17 mouse cellular contexts compared by ENCODE assay signal in the genomic region with DNA sequence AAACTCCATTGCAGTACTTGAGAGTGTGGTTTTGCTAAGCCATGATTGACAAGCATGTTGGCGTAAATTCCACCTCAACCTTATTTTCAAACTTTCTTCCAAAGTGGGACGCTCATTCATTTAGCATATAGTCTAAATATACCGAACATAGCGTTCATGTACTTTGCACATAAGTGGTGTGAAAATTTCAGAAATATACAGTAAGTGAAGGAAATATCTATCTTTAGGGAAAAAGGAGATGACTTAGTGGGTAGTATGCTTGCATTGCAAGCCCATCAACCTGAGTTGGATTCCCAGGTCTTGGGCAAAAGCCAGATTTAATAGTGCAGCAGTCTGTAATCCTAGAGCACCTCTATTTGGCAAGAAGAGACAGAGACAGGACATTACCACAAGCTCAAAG.
A peak's percentile ranks its signal among the peaks of the same experiment; 100 is the strongest.
DNase-seq lines count a peak whose midpoint lies in the region; ATAC-seq lines count a peak whose summit lies in the region.
"Had no signal": no experiment of that assay in that cellular context is flagged by ENCODE, and none has a peak within 500 bp of the region (broad histone marks: within the 10 kb centered on the region; RNA-seq: fewer than 3 reads in every experiment).

No protein-coding gene starts in this region.

- ATAC-seq in frontal cortex, adult (ENCODE audit: low TSS enrichment), result peak; percentile 98
- ATAC-seq in kidney, embryonic 14.5 days (ENCODE audit: low FRiP score, low TSS enrichment), result no peak
- ATAC-seq: forebrain, embryonic 13.5 days; forebrain, embryonic 15.5 days; forebrain, postnatal 0 days had no signal

- intact Hi-C loops in left cerebral cortex, postnatal 14 days (cut with DNase I), result no loop called here

- WGBS in kidney, embryonic 14.5 days, result 92% methylated on average over 4 of the region's 4 CpGs

- no peaks in the 10 kb centered on the region for H3K27me3 ChIP-seq in kidney, embryonic 14.5 days (ENCODE audit: control insufficient read depth, insufficient read depth, low read length)
- H3K27me3 ChIP-seq: embryonic facial prominence, embryonic 12.5 days; forebrain, embryonic 13.5 days; forebrain, embryonic 15.5 days had no signal

- no peak overlapping the region for H3K4me3 ChIP-seq in kidney, embryonic 14.5 days (ENCODE audit: low read length)
- H3K4me3 ChIP-seq: embryonic facial prominence, embryonic 10.5 days; embryonic facial prominence, embryonic 12.5 days; forebrain, embryonic 13.5 days; forebrain, embryonic 15.5 days had no signal

- no peaks in the 10 kb centered on the region for H3K4me1 ChIP-seq in kidney, embryonic 14.5 days (ENCODE audit: control insufficient read depth, insufficient read depth, low read length)
- H3K4me1 ChIP-seq: embryonic facial prominence, embryonic 10.5 days; embryonic facial prominence, embryonic 12.5 days; forebrain, embryonic 13.5 days; forebrain, embryonic 15.5 days had no signal

- H3K27ac ChIP-seq in kidney, embryonic 14.5 days (ENCODE audit: low read depth, low read length), result no peak overlapping the region
- H3K27ac ChIP-seq: embryonic facial prominence, embryonic 10.5 days; embryonic facial prominence, embryonic 12.5 days; forebrain, embryonic 13.5 days; forebrain, embryonic 15.5 days had no signal

- no peak for DNase-seq in frontal cortex, postnatal 10 days (ENCODE audit: low spot score in 2 of 2)
- DNase-seq in left cerebral cortex, postnatal 14 days (ENCODE audit: low spot score in 2 of 2), result peak; percentile 4 to 12
- DNase-seq in left cerebral cortex, adult 8-10 months (ENCODE audit: low spot score in 2 of 2), result no peak
- DNase-seq: adrenal gland, adult 2 months; adrenal gland, postnatal 10 days; adrenal gland, postnatal 25 days; cerebellum, adult 18-20 months; cerebellum, adult 8-10 months; cerebellum, adult 9-11 months; cerebellum, postnatal 25 days; forebrain, postnatal 0 days had no signal

- H3K9ac ChIP-seq in kidney, embryonic 14.5 days (ENCODE audit: low read depth, low read length), result no peak overlapping the region
- H3K9ac ChIP-seq: embryonic facial prominence, embryonic 12.5 days; forebrain, embryonic 13.5 days; forebrain, embryonic 15.5 days; forebrain, postnatal 0 days had no signal

- H3K36me3 ChIP-seq in kidney, embryonic 14.5 days (ENCODE audit: control insufficient read depth, insufficient read depth, low read length), result no peaks in the 10 kb centered on the region
- H3K36me3 ChIP-seq: embryonic facial prominence, embryonic 10.5 days; embryonic facial prominence, embryonic 12.5 days; forebrain, embryonic 15.5 days had no signal

- H3K4me2 ChIP-seq in kidney, embryonic 14.5 days (replicated peaks; ENCODE audit: low read depth, low read length), result no peak overlapping the region
- H3K4me2 ChIP-seq: embryonic facial prominence, embryonic 12.5 days; forebrain, embryonic 13.5 days; forebrain, embryonic 15.5 days had no signal

- no peaks in the 10 kb centered on the region for H3K9me3 ChIP-seq in kidney, embryonic 14.5 days (ENCODE audit: control insufficient read depth, low read length)
- H3K9me3 ChIP-seq: embryonic facial prominence, embryonic 10.5 days; embryonic facial prominence, embryonic 12.5 days; forebrain, embryonic 13.5 days; forebrain, embryonic 15.5 days had no signal

Comparison
In these comparisons a context has a peak if more than half of its experiments do, and no peak if none do; other contexts are left out.
1. DNase-seq: peak in left cerebral cortex, postnatal 14 days (2 of 2); none in frontal cortex, postnatal 10 days (0 of 2) and left cerebral cortex, adult 8-10 months (0 of 2).